Mouse (Mus musculus) liver, embryonic 14.5 days (tissue): ENCODE measurements around the gene Rsbn1. TPM values are rescaled to one million over a fixed set of nuclear protein-coding genes. Genes with fewer than 3 reads are reported as not detected.

Experiments used
- ATAC-seq: fragments of 200-750 bp; cut with Nextera tagmentation; 2 replicates; pipeline ENCODE4 v1.8.0; 2017; ENCODE audit warnings: moderate number of reproducible peaks, mild to moderate bottlenecking, moderate library complexity; ENCODE audit not compliant: insufficient read depth
- DNase-seq, 3 experiments: peaks; one replicate each; pipeline ENCODE4 v3.0.0-alpha.2; 2012 to 2013; ENCODE audit warnings: low read depth in 3 of 3, low spot score in 3 of 3
- H3K27ac ChIP-seq: fragments of 300-500 bp; sonication (generic); 2 replicates; pipeline ENCODE4 v1.5.1; 2014; ENCODE audit warnings: moderate library complexity, mild to moderate bottlenecking, control low read depth, inconsistent platforms
- H3K27me3 ChIP-seq: fragments of 300-500 bp; sonication (generic); 2 replicates; pipeline ENCODE4 v1.6.1; 2014; ENCODE audit warnings: mild to moderate bottlenecking, low read length, moderate library complexity; ENCODE audit not compliant: control insufficient read depth, insufficient read depth
- H3K36me3 ChIP-seq: fragments of 300-500 bp; sonication (generic); replicated peaks from 2 replicates; pipeline ENCODE4 v1.6.1; 2014; ENCODE audit warnings: low read depth; ENCODE audit not compliant: control insufficient read depth, insufficient read depth
- H3K4me1 ChIP-seq, 2 experiments: fragments of 200-500 bp in 1 of 2; fragments of 300-500 bp in 1 of 2; sonication (generic) in 1 of 2; replicated peaks; 2 replicates each; pipeline ENCODE4 v1.6.1; 2012 to 2014; ENCODE audit warnings: antibody characterized with exemption in 1 of 2, inconsistent platforms in 1 of 2, low read length in 1 of 2; ENCODE audit not compliant: control insufficient read depth in 2 of 2, insufficient read depth in 2 of 2
- H3K4me2 ChIP-seq: fragments of 300-500 bp; sonication (generic); 2 replicates; pipeline ENCODE4 v1.6.1; 2014; ENCODE audit warnings: low read depth, mild to moderate bottlenecking, control low read depth, moderate library complexity
- H3K4me3 ChIP-seq, 2 experiments: fragments of 200-500 bp in 1 of 2; fragments of 300-500 bp in 1 of 2; sonication (generic) in 1 of 2; 2 replicates each; pipeline ENCODE4 v1.5.1; 2012 to 2014; ENCODE audit warnings: low read depth in 2 of 2, low read length in 2 of 2, mild to moderate bottlenecking in 2 of 2, control low read depth in 1 of 2, inconsistent platforms in 1 of 2, moderate library complexity in 1 of 2; ENCODE audit not compliant: insufficient read depth in 1 of 2
- H3K9ac ChIP-seq: fragments of 300-500 bp; sonication (generic); replicated peaks from 2 replicates; pipeline ENCODE4 v1.6.1; 2014; ENCODE audit warnings: mild to moderate bottlenecking, control low read depth, moderate library complexity
- H3K9me3 ChIP-seq: fragments of 300-500 bp; sonication (generic); 2 replicates; pipeline ENCODE4 v1.6.1; 2016; ENCODE audit warnings: low read length, mixed read lengths; ENCODE audit not compliant: control insufficient read depth
- CTCF ChIP-seq: IDR thresholded peaks from 2 replicates; pipeline ENCODE4 v1.5.1; 2016; ENCODE audit warnings: antibody characterized with exemption, low read depth, control low read depth
- EP300 ChIP-seq: IDR thresholded peaks from 2 replicates; pipeline ENCODE4 v1.6.1; 2016; ENCODE audit warnings: antibody characterized with exemption, low read depth
- WGBS: fragments of 180-500 bp; shearing (Covaris S2); extraction: QIAGEN DNeasy Blood & Tissue Kit; methylation state at CpG from one replicate; pipeline ENCODE4 v1.1.7; 2014; ENCODE audit not compliant: insufficient replicate concordance; 5-methylcytosine and 5-hydroxymethylcytosine counted together
- polyA plus RNA-seq, 2 experiments: library from polyadenylated mRNA; depleted of rRNA in 1 of 2; stranded (reverse) in 1 of 2; unstranded in 1 of 2; fragments of >200 nt; fragmentation: Nextera tagmentation in 1 of 2; extraction: Ambion mirVana in 1 of 2; gene quantifications; 2 replicates each; pipeline versions ENCODE4 v1.2.1 to v1.2.3; 2012 to 2014

Rsbn1 gene
- polyA plus RNA-seq, 2 experiments = 3.3 to 3.6 TPM

DNA sequence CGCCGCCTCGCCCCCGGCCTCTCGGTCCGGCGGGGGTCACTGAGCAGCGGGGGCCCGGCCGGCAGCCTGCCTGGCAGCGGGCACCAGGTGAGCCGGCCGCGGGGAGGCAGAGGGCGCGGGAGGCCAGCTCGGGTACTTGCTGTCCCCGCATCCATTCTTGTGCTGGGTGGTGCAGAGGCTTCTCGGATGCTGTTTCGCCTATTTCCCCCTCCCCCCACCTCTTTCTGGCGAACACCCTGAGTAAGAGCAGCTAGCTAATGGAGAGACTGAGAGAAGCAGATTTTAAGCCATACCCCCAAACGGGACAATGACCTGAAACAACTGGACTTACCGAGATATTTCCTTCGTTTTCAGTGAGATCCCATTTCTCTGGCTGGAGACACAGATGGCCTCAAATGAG is 54.8 kb downstream of the Rsbn1 start:
- Histone ChIP-seq H3K27me3 (no peaks in the 10 kb centered on the region), H3K9me3 (no peaks in the 10 kb centered on the region), H3K4me1 (peaks cover 6 to 12% of the 10 kb centered on the region in 2 experiments), H3K36me3 (peaks cover 4% of the 10 kb centered on the region), H3K27ac (peak overlapping the region; percentile 77; the same call in 1 of the 2 replicates), H3K4me3 (peak overlapping the region; percentile 91 to 94), H3K9ac (peak overlapping the region; percentile 94), H3K4me2 (peak overlapping the region; percentile 97)
- ATAC-seq (no peak; the same call in 1 of the 2 replicates), DNase-seq (no peak)
- no peak for TF ChIP-seq CTCF
- TF ChIP-seq EP300 = no peak
- WGBS = 1% methylated on average over 24 of the region's 24 CpGs

DNA sequence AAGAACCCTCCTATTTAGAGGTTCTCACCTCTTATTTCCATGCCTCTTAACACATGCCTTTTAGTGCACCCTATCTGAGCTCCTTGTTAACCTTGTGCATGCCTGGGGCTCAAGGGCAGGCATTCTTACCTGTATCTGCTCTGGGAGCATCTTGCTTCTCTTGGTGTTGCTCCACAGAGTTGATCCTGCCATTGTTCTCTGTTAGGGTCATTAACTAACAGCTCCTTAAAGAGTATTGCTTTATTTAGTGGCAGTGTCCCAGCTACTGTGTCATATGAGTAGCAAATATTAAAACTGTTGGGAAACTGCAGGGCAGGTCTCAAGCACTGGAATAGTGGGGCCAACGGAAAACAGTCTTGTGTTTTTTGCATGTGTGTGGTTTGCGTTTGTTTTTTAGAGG is 57.2 kb downstream of the Rsbn1 start:
- Histone ChIP-seq H3K4me2 (no peak overlapping the region), H3K4me3 (no peak overlapping the region), H3K27ac (no peak overlapping the region), H3K9ac (no peak overlapping the region), H3K4me1 (peaks cover 10 to 12% of the 10 kb centered on the region in 2 experiments), H3K27me3 (no peaks in the 10 kb centered on the region), H3K9me3 (no peaks in the 10 kb centered on the region), H3K36me3 (no peaks in the 10 kb centered on the region; the same call in 1 of the 2 replicates)
- DNase-seq (no peak), ATAC-seq (no peak)
- 87% methylated on average over 2 of the region's 2 CpGs for WGBS
- no peak for TF ChIP-seq CTCF
- TF ChIP-seq EP300 = no peak

DNA sequence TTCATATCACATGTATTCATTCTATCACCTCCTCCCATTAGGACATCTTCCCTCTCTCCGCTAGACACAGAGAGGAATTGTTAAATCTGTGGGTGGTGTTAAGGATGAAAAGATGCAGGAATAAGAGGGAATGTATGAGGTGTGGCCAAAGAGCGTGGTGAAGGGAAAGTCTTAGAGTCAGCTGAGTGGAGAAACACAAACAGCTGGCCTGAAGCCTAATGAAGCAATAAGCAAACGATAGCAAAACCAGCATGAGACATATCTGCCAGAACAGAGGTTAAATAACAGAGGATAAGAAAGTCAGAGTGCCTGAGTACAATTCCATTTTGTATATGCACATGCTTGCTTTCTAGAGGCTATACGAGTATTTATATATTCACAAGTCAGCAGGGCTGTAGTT is 70.6 kb downstream of the Rsbn1 start:
- WGBS = 70% methylated on average over 4 of the region's 4 CpGs
- ATAC-seq = no peak
- Histone ChIP-seq H3K4me3 (no peak overlapping the region), H3K27ac (no peak overlapping the region), H3K4me2 (no peak overlapping the region), H3K9me3 (no peaks in the 10 kb centered on the region), H3K27me3 (no peaks in the 10 kb centered on the region), H3K36me3 (no peaks in the 10 kb centered on the region), H3K9ac (no peak overlapping the region), H3K4me1 (no peaks in the 10 kb centered on the region; a peak in 1 of 4 replicates)
- TF ChIP-seq EP300 (no peak), CTCF (no peak)
- no peak for DNase-seq

DNA sequence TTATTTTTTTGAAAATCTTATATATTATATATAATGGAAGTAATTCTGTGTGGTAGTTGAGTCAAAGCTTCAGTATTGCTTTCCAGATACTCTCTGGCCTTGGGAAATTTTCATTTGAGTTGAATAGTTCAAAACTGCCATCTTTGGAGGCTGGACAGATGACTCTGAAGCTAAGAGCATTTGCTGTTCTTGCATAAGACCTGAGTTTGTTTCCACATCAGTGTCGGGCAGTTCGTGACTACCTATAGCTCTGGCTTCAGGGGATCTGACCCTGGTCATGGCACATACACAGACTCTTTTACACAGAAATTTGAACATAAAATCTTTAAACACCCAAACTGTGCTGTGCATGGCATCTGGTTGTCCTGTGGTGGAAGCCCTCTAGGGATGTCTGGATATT is 71.3 kb downstream of the Rsbn1 start:
- Histone ChIP-seq H3K4me1 (no peaks in the 10 kb centered on the region; a peak in 1 of 4 replicates), H3K27me3 (no peaks in the 10 kb centered on the region), H3K9me3 (no peaks in the 10 kb centered on the region), H3K27ac (no peak overlapping the region), H3K9ac (no peak overlapping the region), H3K4me2 (no peak overlapping the region), H3K4me3 (no peak overlapping the region), H3K36me3 (no peaks in the 10 kb centered on the region)
- TF ChIP-seq CTCF (no peak), EP300 (no peak)
- WGBS = 84% methylated on average over 2 of the region's 2 CpGs
- DNase-seq = no peak
- no peak for ATAC-seq

DNA sequence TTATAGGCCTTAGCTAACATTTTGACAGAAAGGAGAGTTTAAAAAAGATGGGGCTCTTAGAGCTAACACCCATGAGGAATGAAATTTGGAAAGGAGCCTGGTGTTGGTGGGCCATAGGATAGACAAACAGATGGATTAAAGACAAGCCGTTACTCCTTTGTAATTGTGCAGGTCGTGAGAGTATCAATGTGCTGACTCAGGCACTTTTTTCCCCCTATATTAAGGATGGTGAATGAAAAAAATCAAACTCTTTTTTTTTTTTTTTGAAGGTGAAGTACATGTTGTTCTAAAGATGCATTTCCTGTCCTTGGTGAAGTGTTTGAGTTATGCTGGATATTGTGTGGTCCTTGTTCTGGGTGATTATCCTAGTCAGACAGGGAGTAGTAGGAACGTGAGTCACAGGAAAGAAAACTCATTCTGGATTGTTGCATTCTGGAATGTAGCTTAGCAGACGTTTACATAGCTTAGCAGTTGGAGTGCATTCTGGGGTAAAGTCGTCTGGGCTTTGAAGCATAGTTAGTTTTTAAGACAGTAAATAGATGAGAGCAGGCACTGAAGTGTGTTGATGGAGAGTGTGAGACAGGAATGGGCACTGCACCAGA is 74.0 kb downstream of the Rsbn1 start:
- Histone ChIP-seq H3K4me2 (no peak overlapping the region), H3K4me3 (no peak overlapping the region), H3K36me3 (no peaks in the 10 kb centered on the region; the same call in 1 of the 2 replicates), H3K27ac (no peak overlapping the region), H3K9me3 (no peaks in the 10 kb centered on the region), H3K4me1 (no peaks in the 10 kb centered on the region; a peak in 1 of 4 replicates), H3K27me3 (no peaks in the 10 kb centered on the region), H3K9ac (no peak overlapping the region)
- 65% methylated on average over 5 of the region's 5 CpGs for WGBS
- no peak for ATAC-seq
- TF ChIP-seq EP300 (no peak), CTCF (no peak)
- no peak for DNase-seq
